Mouse (Mus musculus) embryo, embryonic 11 days (tissue): ENCODE data around the gene Rsph4a.
A peak's percentile ranks its signal among the peaks of the same experiment; 100 is the strongest.
"Not testable (repeated sequence)": the region's sequence is repeated elsewhere in the genome, so short reads cannot be mapped to it uniquely, and the experiment has no call there.

Experiments
- DNase-seq: peaks from one replicate; pipeline ENCODE4 v3.0.0-alpha.2; 2015

The Rsph4a gene

GRCm38 (mm10) chr10:33904530-33905481 lies at the start of gene Rsph4a:
Gene Rsph4a, plus strand, starts transcription at chr10:33905111.
- DNase-seq: peak; percentile 74

- DNase-seq: no peak
Measured at GRCm38 (mm10) chr10:33857421-33857820, 47.5 kb upstream of the Rsph4a start, which contains the start of gene Sult3a1. Gene Sult3a1, plus strand, starts transcription at chr10:33857721.

GRCm38 (mm10) chr10:33865994-33866393 lies 38.9 kb upstream of the Rsph4a start:
- no peak for DNase-seq

- DNase-seq: no peak
Measured at GRCm38 (mm10) chr10:33870441-33870840, 34.5 kb upstream of the Rsph4a start.

GRCm38 (mm10) chr10:33872672-33873398 lies 32.1 kb upstream of the Rsph4a start:
- no peak for DNase-seq

- DNase-seq: not testable (repeated sequence)
Measured at GRCm38 (mm10) chr10:33882411-33882810, 22.5 kb upstream of the Rsph4a start.

- DNase-seq: not testable (repeated sequence)
Measured at GRCm38 (mm10) chr10:33901520-33901919, 3.4 kb upstream of the Rsph4a start.

GRCm38 (mm10) chr10:33905489-33905888 lies 578 bp downstream of the Rsph4a start:
- DNase-seq: no peak

GRCm38 (mm10) chr10:33940702-33941101 lies 35.8 kb downstream of the Rsph4a start:
- no peak for DNase-seq

- DNase-seq: no peak
Measured at GRCm38 (mm10) chr10:33945390-33945789, 40.5 kb downstream of the Rsph4a start.

GRCm38 (mm10) chr10:33946336-33946735 lies 41.4 kb downstream of the Rsph4a start:
- DNase-seq: no peak

GRCm38 (mm10) chr10:33950803-33951583 lies 46.1 kb downstream of the Rsph4a start, which contains the start of gene Zup1:
Gene Zup1, minus strand, starts transcription at chr10:33951269.
- peak; percentile 93 for DNase-seq

- no peak for DNase-seq
Measured at GRCm38 (mm10) chr10:33952509-33952908, 47.6 kb downstream of the Rsph4a start.
